Mouse (Mus musculus) G1E (cell line): Measurements from ENCODE around the gene Mnat1.

Source experiments
- CTCF ChIP-seq: IDR thresholded peaks from 2 replicates; pipeline ENCODE4 v1.5.1; 2012; ENCODE audit warnings: low read depth, low read length, inconsistent platforms, mixed read lengths
- GATA1 ChIP-seq: IDR thresholded peaks from 2 replicates; pipeline ENCODE4 v1.6.1; 2012; ENCODE audit warnings: borderline replicate concordance, low read length, inconsistent platforms, mixed read lengths
- POLR2AphosphoS5 ChIP-seq: IDR thresholded peaks from 2 replicates; pipeline ENCODE4 v1.6.1; 2012; ENCODE audit warnings: low read depth, low read length, inconsistent platforms; ENCODE audit not compliant: insufficient replicate concordance

GRCm38 (mm10) chr12:73294884-73295283 is 171.4 kb downstream of the Mnat1 start:
- TF ChIP-seq CTCF (no peak), GATA1 (no peak), POLR2AphosphoS5 (no peak)
